Mouse (Mus musculus) myocyte (in vitro differentiated cells): ENCODE results near the gene Ncln.

Source experiments
- CEBPB ChIP-seq: IDR thresholded peaks from 2 replicates; pipeline ENCODE4 v1.6.1; 2011; ENCODE audit warnings: mild to moderate bottlenecking, moderate library complexity; ENCODE audit not compliant: poor library complexity, insufficient read depth, severe bottlenecking
- E2F4 ChIP-seq: IDR thresholded peaks from one replicate; pipeline ENCODE4 v1.6.1; 2011; ENCODE audit warnings: mild to moderate bottlenecking, control low read depth, moderate library complexity; ENCODE audit not compliant: insufficient read depth
- MAX ChIP-seq: IDR thresholded peaks from one replicate; pipeline ENCODE4 v1.6.1; 2011; ENCODE audit warnings: low read depth, mild to moderate bottlenecking, control low read depth
- MYOG ChIP-seq, 3 experiments: IDR thresholded peaks; one replicate each; pipeline ENCODE4 v1.6.1; 2011; ENCODE audit warnings: control low read depth in 2 of 3, low read depth in 2 of 3, mild to moderate bottlenecking in 2 of 3; ENCODE audit not compliant: insufficient read length in 2 of 3, control insufficient read depth in 1 of 3, insufficient read depth in 1 of 3
- POLR2A ChIP-seq: IDR thresholded peaks from one replicate; pipeline ENCODE4 v1.6.1; 2011; ENCODE audit warnings: low read depth, mild to moderate bottlenecking, control low read depth, moderate library complexity; ENCODE audit not compliant: insufficient read length
- POLR2AphosphoS2 ChIP-seq: IDR thresholded peaks from one replicate; pipeline ENCODE4 v1.6.1; 2011; ENCODE audit warnings: low read depth, control low read depth; ENCODE audit not compliant: insufficient read length
- REST ChIP-seq: IDR thresholded peaks from one replicate; pipeline ENCODE4 v1.6.1; 2011; ENCODE audit warnings: mild to moderate bottlenecking, control low read depth, moderate library complexity; ENCODE audit not compliant: insufficient read depth, insufficient read length
- USF1 ChIP-seq: IDR thresholded peaks from one replicate; pipeline ENCODE4 v1.6.1; 2011; ENCODE audit warnings: low read depth, mild to moderate bottlenecking, control low read depth, moderate library complexity

GRCm38 (mm10) chr10:81460951-81461350, 35.2 kb downstream of the Ncln start:
- no peak for TF ChIP-seq E2F4
- TF ChIP-seq CEBPB: no peak
- TF ChIP-seq POLR2A: no peak
- TF ChIP-seq MYOG (IDR thresholded peaks at IDR 0.05; ENCODE audit: control insufficient read depth in 1 of 3, insufficient read depth in 1 of 3, insufficient read length in 2 of 3, low read depth in 2 of 3): no peak
- TF ChIP-seq USF1: no peak
- TF ChIP-seq REST: no peak
- TF ChIP-seq POLR2AphosphoS2: no peak
- TF ChIP-seq MAX: no peak
